Mouse (Mus musculus): Measurements from ENCODE around the gene Rpl34. TPM values are rescaled to one million over a fixed set of nuclear protein-coding genes. Genes with fewer than 3 reads are reported as not detected.

Rpl34 gene
- polyA plus RNA-seq, 1 experiment = 2,153 TPM

DNA sequence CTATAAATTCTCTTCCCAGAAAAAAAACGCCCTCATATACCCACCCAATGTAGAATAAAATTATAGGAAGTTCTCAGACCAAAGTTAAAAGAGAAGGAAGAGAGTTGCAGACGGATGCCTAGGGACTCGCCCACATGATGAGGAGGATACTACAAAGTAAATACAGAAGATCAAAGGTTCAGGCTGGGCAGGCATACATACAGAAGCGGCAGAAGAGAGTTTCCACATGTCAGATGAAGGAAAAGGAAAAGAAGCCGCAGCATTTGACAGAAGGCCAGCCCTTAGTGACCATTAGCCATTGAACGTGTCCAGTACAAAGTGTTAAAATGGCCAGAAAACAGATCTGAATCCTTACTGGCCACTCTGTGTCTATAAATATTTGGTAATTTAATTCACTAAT, 17.3 kb downstream of the Rpl34 start:
- DNase-seq (ENCODE audit: low spot score) = no peak

DNA sequence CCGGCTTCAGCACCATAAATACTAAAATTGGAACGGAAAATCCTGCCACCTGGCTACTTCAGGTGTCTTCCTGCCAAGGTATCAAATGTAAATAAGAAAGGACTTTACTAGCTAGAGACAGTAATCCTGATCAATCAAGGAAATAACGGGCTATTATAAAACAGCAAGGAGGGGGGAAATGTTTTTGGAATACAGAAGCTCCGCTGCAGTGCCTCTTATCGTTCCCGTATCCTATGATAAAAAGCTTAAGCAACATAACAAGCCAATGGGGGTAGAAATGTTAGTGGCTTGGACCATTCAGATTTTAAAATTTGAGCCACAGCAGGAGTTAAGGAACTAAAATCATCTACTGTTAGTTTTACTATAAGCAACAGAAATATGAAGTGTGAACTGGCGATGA, 20.1 kb downstream of the Rpl34 start:
- no peak for DNase-seq (ENCODE audit: low spot score)

- DNase-seq (ENCODE audit: low spot score) = peak; percentile 80
These were observed 21.0 kb downstream of the Rpl34 start, which contains the start of gene Ostc for GRCm38 (mm10) chr3:130708967-130709924. TSS of gene Ostc (minus strand) at chr3:130709444.

GRCm38 (mm10) chr3:130708529-130708928, 21.7 kb downstream of the Rpl34 start:
- no peak for DNase-seq (ENCODE audit: low spot score)

DNA sequence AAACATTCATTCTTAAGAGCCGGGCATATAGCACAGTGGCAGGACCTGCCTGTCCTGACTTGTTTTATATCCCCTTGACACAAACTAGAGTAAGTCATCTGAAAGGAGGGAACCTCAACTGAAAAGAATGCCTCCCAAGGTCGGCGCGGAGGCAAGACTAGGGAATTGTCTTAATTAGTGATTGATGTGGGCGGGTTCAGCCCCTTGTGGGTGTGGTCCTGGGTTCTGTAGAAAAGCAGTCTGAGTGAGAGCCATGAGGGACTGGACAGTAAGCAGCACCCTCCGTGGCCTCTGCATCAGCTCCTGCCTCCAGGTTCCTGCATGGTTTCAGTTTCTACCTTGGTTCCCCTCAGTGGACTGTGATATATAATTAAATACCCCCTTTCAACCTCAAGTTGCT, 27.9 kb downstream of the Rpl34 start:
- no peak for DNase-seq (ENCODE audit: low spot score)

- no peak for DNase-seq (ENCODE audit: low spot score)
These were observed 32.6 kb downstream of the Rpl34 start for GRCm38 (mm10) chr3:130697622-130698021.

DNA sequence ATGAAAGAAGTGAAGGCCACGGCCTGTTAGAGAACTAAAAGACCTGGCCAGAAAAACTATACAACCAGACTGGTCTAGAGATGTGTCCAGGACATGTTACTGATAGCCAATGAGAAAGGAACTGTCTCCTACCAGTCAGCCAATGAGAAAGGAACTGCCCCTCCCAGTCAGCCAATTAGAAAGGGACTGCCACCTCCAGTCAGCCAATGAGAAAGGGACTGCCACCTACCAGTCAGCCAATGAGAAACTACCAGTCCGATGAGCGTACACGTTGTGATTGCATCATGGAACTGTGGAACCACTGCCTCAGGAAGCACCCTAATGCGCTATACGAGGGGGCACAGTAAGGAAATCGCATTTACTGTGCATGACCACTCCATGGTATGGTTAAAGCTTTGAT, 35.5 kb downstream of the Rpl34 start:
- no peak for DNase-seq (ENCODE audit: low spot score)

DNA sequence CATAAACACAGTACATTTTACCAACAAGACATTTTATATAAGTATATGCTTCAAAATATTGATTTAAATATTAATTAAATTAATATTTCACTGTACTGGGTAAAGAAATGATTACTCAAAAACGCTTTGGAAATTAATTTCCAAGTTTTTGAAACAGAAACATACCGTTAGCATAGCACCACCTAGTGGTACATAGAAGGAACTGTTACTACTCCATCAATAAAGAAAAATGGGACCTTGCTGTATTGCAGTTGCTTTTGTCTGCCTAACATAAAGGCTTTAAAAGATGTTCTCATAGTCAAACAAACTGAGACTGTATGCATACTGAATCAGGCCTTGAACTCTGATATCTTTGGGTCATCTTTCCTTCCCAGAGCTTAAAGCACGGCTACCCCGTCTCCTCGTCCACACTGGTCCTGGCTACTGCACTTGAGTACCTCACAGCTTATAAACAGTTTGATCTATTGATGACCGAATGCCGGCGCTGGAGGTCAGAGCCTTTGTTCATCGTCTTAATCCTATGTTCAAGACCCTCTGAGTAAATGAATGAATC, 36.1 kb downstream of the Rpl34 start:
- DNase-seq (ENCODE audit: low spot score) = no peak

GRCm38 (mm10) chr3:130691596-130692170, 38.5 kb downstream of the Rpl34 start:
- no peak for DNase-seq (ENCODE audit: low spot score)

DNA sequence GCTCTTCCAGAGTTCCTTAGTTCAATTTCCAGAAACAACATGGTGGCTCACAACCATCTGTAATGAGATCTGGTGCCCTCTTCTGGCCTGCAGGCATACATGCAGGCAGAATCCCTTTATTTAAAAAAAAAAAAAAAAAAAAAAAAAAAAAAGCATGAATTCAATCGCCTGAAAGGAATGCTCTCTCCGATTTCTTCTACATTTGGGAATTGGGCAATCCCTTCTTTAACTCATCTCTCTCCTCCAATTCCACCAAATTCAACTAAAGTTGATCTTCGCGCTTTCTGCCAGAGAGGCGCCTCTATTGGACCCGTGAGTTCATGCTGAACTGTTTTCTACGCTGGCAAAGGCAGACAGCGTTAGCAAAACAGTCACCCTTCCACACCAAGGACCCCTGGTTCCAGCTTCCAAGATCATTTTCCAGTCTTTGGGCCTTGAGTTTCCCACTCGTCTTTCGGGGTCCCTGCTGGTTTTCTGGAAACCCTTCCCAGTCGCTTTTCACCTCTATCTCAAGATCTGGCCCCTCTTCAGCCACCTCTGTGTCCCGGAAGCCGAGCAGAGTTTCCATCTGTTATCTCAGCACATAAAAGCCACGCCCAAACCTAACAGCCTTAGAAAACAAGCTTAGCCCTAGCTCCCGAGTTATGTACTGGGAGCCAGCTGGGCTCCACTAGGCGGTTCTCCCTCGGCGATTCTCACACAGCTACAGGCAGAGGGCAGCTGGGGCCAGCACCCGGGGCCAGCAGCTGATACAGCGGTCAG, 39.2 kb downstream of the Rpl34 start:
- no peak for DNase-seq (ENCODE audit: low spot score)

DNA sequence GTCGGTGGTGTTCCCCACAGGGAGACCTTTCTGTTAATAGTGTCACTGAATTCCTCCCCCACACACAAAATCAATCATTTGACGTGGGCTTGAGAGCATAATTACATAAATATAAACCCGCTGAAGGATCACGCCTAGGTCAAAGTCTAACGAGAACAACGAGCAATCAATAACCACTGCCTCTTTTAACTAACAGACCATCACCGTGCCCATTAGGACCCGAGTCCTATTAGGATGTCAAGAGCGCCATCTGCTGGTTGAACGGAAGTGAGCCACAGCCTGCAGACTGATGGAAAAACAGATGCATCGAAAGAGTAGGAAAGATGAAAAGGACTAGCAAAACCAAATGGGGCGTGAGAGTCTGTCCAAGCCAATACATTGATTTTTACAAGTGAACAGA, 40.6 kb downstream of the Rpl34 start:
- DNase-seq (ENCODE audit: low spot score) = peak; percentile 36

DNA sequence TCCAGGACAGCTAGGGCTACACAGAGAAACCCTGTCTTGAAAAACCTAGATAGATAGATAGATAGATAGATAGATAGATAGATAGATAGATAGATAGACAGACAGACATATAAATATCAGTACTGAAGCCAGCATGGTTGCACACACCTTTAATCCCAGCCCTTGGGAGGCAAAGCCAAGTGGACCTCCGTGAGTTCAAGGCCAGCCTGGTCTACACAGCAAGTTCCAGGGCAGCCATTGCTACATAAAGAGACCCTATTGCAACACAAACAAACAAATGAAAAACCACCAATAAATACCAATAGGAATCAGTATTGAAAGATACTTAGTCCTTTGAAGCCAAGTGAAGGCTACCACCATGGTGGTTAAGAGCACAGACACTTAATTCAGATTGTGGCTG, 43.1 kb downstream of the Rpl34 start:
- DNase-seq (ENCODE audit: low spot score) = no peak

DNA sequence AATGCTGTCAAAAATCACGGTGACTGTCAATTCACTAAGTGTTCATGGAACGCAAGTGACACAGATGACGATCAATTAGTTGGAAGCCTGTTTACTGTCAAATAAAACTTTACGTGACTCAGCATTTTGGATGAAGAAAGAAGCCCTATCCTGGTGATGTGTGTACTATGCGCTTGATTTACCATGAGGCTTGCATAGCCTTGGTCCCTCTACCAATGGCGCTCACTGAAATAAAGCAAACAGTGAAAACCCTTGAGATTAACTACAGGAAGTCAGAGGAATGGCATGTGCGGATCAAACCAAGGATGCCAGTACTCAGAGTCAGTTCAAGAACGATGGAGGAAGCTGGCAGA, 45.2 kb downstream of the Rpl34 start:
- DNase-seq (ENCODE audit: low spot score) = no peak

- DNase-seq (ENCODE audit: low spot score) = no peak
These were observed 45.8 kb downstream of the Rpl34 start for GRCm38 (mm10) chr3:130684276-130685013.

- no peak for DNase-seq (ENCODE audit: low spot score)
These were observed 46.4 kb downstream of the Rpl34 start for GRCm38 (mm10) chr3:130683836-130684235.

DNA sequence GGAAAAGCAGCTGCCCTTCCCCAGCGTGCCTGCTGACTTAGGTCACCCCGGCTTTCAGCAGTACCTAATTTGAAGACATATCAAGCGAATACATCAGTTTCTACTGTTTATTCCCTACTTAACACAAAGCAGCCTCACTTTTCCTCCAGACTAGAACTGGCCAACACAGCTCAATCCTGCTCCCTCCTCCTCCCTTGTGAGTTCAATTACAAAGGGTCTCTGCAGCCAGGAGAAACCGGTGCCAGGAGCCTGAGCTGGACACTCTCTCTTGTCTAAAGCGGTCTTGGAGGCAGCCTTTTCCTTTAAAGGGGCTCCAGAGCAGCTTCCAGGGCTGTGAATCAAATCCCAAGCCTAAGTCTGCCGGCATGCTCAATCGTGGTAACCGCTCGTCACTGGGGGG, 48.0 kb downstream of the Rpl34 start:
- DNase-seq (ENCODE audit: low spot score) = no peak

DNA sequence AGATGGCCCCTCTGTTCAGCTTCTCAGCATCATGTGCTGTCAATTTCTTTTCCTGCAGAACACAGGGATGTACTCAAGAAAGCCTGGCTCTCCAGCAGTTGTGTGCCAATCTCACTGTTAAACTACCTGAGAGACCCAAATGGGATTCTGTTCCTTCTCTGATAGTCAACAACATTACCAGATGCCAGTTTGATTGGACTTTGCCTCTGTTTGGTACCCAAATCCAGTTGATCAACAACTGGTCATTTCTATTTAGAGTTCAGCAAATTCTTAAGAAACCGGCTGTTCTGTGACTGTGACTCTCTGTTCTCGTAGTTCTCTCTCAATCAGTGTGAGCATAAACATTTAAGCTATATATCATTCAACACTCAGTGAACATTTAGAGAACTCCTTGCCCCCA, 49.0 kb downstream of the Rpl34 start:
- DNase-seq (ENCODE audit: low spot score) = no peak

DNA sequence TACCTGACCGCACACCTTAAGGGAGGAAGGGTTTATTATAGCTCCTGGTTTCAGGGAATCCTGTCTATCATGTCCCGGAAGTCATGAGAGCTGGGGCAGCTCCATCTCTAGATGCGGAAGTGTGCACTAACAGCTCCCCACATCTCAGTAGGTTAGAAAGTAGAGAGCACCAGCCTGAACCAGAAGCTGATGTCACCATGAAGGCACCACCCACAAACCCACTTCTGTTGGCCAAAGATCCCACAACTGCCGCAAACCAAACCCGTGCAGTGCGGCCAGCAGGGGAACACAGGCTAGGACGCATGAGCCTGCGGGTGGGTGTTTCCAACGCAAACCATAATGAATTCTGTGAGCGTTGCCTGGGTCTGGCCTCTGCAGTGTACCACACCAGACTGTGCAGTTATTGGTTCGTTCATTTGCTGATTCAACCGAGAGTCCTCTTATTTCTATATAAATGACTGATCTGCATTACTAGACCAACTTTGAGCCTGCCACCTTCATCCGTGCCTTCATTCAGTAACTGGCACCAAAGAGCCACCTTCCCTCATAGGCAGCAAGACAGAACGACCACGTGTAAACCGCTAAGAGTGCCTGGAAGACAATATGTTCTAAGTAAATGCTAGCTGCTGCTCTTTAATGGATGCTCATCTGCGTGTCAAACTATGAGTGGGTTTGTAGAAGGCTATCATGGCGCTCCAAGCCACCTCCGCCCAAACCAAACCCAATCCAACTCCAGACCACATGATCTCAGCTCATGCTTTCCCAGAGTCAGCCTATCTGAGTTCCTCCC, 52.3 kb downstream of the Rpl34 start:
- no peak for DNase-seq (ENCODE audit: low spot score)

All from urinary bladder, adult 2 months (tissue).